Mouse (Mus musculus) liver, embryonic 16.5 days (tissue): ENCODE data around the gene Atp1b4. TPM values are rescaled to one million over a fixed set of nuclear protein-coding genes. Genes with fewer than 3 reads are reported as not detected.
"Not testable (repeated sequence)": the region's sequence is repeated elsewhere in the genome, so short reads cannot be mapped to it uniquely, and the experiment has no call there.

Source experiments
- ATAC-seq: fragments of 200-750 bp; cut with Nextera tagmentation; 2 replicates; pipeline ENCODE4 v1.8.0; 2017; ENCODE audit warnings: low read depth, mild to moderate bottlenecking, moderate number of reproducible peaks, moderate library complexity
- H3K27ac ChIP-seq: fragments of 300-500 bp; sonication (generic); 2 replicates; pipeline ENCODE4 v1.5.1; 2014; ENCODE audit warnings: mild to moderate bottlenecking, low read length
- H3K27me3 ChIP-seq: fragments of 300-500 bp; sonication (generic); 2 replicates; pipeline ENCODE4 v1.6.1; 2014; ENCODE audit warnings: low read depth, low read length, mixed read lengths; ENCODE audit not compliant: control insufficient read depth, insufficient read depth
- H3K36me3 ChIP-seq: fragments of 300-500 bp; sonication (generic); 2 replicates; pipeline ENCODE4 v1.6.1; 2014; ENCODE audit warnings: mild to moderate bottlenecking; ENCODE audit not compliant: control insufficient read depth, insufficient read depth
- H3K4me1 ChIP-seq: fragments of 300-500 bp; sonication (generic); 2 replicates; pipeline ENCODE4 v1.6.1; 2014; ENCODE audit warnings: low read depth, low read length, mixed read lengths; ENCODE audit not compliant: control insufficient read depth
- H3K4me2 ChIP-seq: fragments of 300-500 bp; sonication (generic); 2 replicates; pipeline ENCODE4 v1.6.1; 2014; ENCODE audit warnings: low read depth, low read length, mixed read lengths
- H3K4me3 ChIP-seq: fragments of 300-500 bp; sonication (generic); 2 replicates; pipeline ENCODE4 v1.5.1; 2014; ENCODE audit warnings: low read depth, mild to moderate bottlenecking, low read length
- H3K9ac ChIP-seq: fragments of 300-500 bp; sonication (generic); 2 replicates; pipeline ENCODE4 v1.6.1; 2014; ENCODE audit warnings: low read depth, low read length
- H3K9me3 ChIP-seq: fragments of 300-500 bp; sonication (generic); replicated peaks from 2 replicates; pipeline ENCODE4 v1.6.1; 2016; ENCODE audit warnings: low read length; ENCODE audit not compliant: control insufficient read depth
- WGBS: fragments of 180-500 bp; shearing (Covaris S2); extraction: QIAGEN DNeasy Blood & Tissue Kit; methylation state at CpG from one replicate; pipeline ENCODE4 v1.1.7; 2014; ENCODE audit not compliant: insufficient replicate concordance; 5-methylcytosine and 5-hydroxymethylcytosine counted together
- polyA plus RNA-seq: library from polyadenylated mRNA; unstranded; fragments of >200 nt; fragmentation: Nextera tagmentation; extraction: Ambion mirVana; gene quantifications from 2 replicates; pipeline ENCODE4 v1.2.1, GENCODE M21; 2015

The Atp1b4 gene
- polyA plus RNA-seq, 1 experiment from 2014 or later, result 2.8 TPM

GRCm38 (mm10) chrX:38364621-38365020 lies 48.6 kb downstream of the Atp1b4 start:
- ATAC-seq, H3K36me3 ChIP-seq, H3K4me3 ChIP-seq, H3K4me1 ChIP-seq, H3K4me2 ChIP-seq, H3K9ac ChIP-seq, H3K9me3 ChIP-seq, H3K27ac ChIP-seq, H3K27me3 ChIP-seq: not testable (repeated sequence)
- 39% methylated on average over 1 of the region's 1 CpGs for WGBS

- WGBS, result 43% methylated on average over 1 of the region's 1 CpGs
- not testable (repeated sequence) for H3K36me3 ChIP-seq, H3K4me3 ChIP-seq, H3K4me1 ChIP-seq, H3K9me3 ChIP-seq, H3K27me3 ChIP-seq, H3K4me2 ChIP-seq, ATAC-seq, H3K27ac ChIP-seq, H3K9ac ChIP-seq
Observed at GRCm38 (mm10) chrX:38373169-38373568, 57.2 kb downstream of the Atp1b4 start.

Other genes starting within 250 kb of the Atp1b4 start
- gene Rhox10, start 249.7 kb upstream of the Atp1b4 start, polyA plus RNA-seq, result not detected in 2 replicates
- not detected in 2 replicates for gene Rhox11, start 231.0 kb upstream of the Atp1b4 start, polyA plus RNA-seq
- not detected in 2 replicates for gene Rhox12, start 205.3 kb upstream of the Atp1b4 start, polyA plus RNA-seq
- gene Rhox13, start 195.0 kb upstream of the Atp1b4 start, polyA plus RNA-seq, result not detected in 2 replicates
- 0.79 and 0.98 TPM in 2 replicates for gene Zbtb33, start 126.4 kb upstream of the Atp1b4 start, polyA plus RNA-seq
- 2.0 and 2.3 TPM in 2 replicates for gene Tmem255a, start 63.7 kb upstream of the Atp1b4 start, polyA plus RNA-seq
- gene Lamp2, start 140.3 kb downstream of the Atp1b4 start, polyA plus RNA-seq, result 87.1 and 95.1 TPM in 2 replicates